11 mouse cellular contexts compared by ENCODE assay signal in genomic region chr12:105174318-105174717, GRCm38 (mm10). TPM values are rescaled to one million over a fixed set of nuclear protein-coding genes. Genes with fewer than 3 reads are reported as not detected.
DNase-seq lines count a peak whose midpoint lies in the region; ATAC-seq and TF ChIP-seq lines count a peak whose summit lies in the region.
"Not testable (repeated sequence)": the region's sequence is repeated elsewhere in the genome, so short reads cannot be mapped to it uniquely, and the experiment has no call there.
"Had no signal": no experiment of that assay in that cellular context is flagged by ENCODE, and none has a peak within 500 bp of the region (broad histone marks: within the 10 kb centered on the region; RNA-seq: fewer than 3 reads in every experiment).

No protein-coding gene starts in this region.

- peak; percentile 21 to 31 for DNase-seq in cerebellum, adult 18-20 months
- DNase-seq in frontal cortex, postnatal 36 days (ENCODE audit: low spot score in 2 of 2): peak; percentile 29 to 45
- peak; percentile 16 for DNase-seq in hindbrain, embryonic 11.5 days (ENCODE audit: low spot score)
- peak; percentile 17 for DNase-seq in layer of hippocampus, adult 9-10 months (ENCODE audit: low spot score)
- peak; percentile 46 for DNase-seq in lung, adult 2 months
- peak; percentile 19 for DNase-seq in right cerebral cortex, adult 18-20 months
- DNase-seq in thymus, adult 2 months: peak; percentile 79

- not testable (repeated sequence) for H3K9me3 ChIP-seq in E14TG2a.4 (ENCODE audit: low read length); hindbrain, embryonic 11.5 days (ENCODE audit: control insufficient read depth, low read length)

- H3K27me3 ChIP-seq in E14TG2a.4 (ENCODE audit: insufficient read depth, low read length); hindbrain, embryonic 11.5 days (ENCODE audit: control insufficient read depth, insufficient read depth, low read length); thymus, adult 2 months (ENCODE audit: control insufficient read depth, insufficient read depth, low read length): not testable (repeated sequence)

- TF ChIP-seq CTCF in E14TG2a.4 (conservative IDR thresholded peaks at IDR 0.05; ENCODE audit: low read length): peak; percentile 37
- TF ChIP-seq CTCF in lung, adult 2 months (IDR thresholded peaks at IDR 0.05; ENCODE audit: insufficient read depth, low read length): not testable (repeated sequence)
- peak; percentile 27; the same call in 1 of the 2 replicates for TF ChIP-seq CTCF in thymus, adult 2 months (IDR thresholded peaks at IDR 0.05; ENCODE audit: borderline replicate concordance, control insufficient read depth, extremely low read depth, insufficient read depth, low read length, poor library complexity)

- H3K4me2 ChIP-seq in hindbrain, embryonic 11.5 days (replicated peaks; ENCODE audit: low read depth, low read length): not testable (repeated sequence)

- not testable (repeated sequence) for H3K4me3 ChIP-seq in E14TG2a.4 (replicated peaks; ENCODE audit: low read length); hindbrain, embryonic 11.5 days (ENCODE audit: low read depth, low read length); lung, adult 2 months (replicated peaks; ENCODE audit: extremely low read depth, low read depth, low read length); thymus, adult 2 months (ENCODE audit: control insufficient read depth, insufficient read depth, low read length)

- WGBS in hindbrain, embryonic 11.5 days: 38% methylated on average over 2 of the region's 2 CpGs
- 17% methylated on average over 2 of the region's 2 CpGs for WGBS in lung, adult 2 months
- WGBS in thymus, adult 2 months: 27% methylated on average over 2 of the region's 2 CpGs

- not testable (repeated sequence) for TF ChIP-seq POLR2A in lung, adult 2 months (IDR thresholded peaks at IDR 0.05; ENCODE audit: borderline replicate concordance, extremely low read depth, low read depth, low read length); thymus, adult 2 months (IDR thresholded peaks at IDR 0.05; ENCODE audit: control insufficient read depth, extremely low read depth, insufficient read depth, low read length, poor library complexity)

- ATAC-seq in hindbrain, embryonic 11.5 days (ENCODE audit: low FRiP score): not testable (repeated sequence)

- not testable (repeated sequence) for H3K9ac ChIP-seq in hindbrain, embryonic 11.5 days (ENCODE audit: low read depth, low read length)

- not testable (repeated sequence) for H3K27ac ChIP-seq in hindbrain, embryonic 11.5 days (ENCODE audit: low read depth, low read length); thymus, adult 2 months (ENCODE audit: control insufficient read depth, insufficient read depth, low read length)

- H3K36me3 ChIP-seq in E14TG2a.4 (ENCODE audit: insufficient read depth, low read length); hindbrain, embryonic 11.5 days (ENCODE audit: control insufficient read depth, insufficient read depth, low read length); thymus, adult 2 months (ENCODE audit: control insufficient read depth, insufficient read depth, low read length): not testable (repeated sequence)

- H3K4me1 ChIP-seq in E14TG2a.4 (replicated peaks; ENCODE audit: low read depth, low read length); hindbrain, embryonic 11.5 days (replicated peaks; ENCODE audit: control insufficient read depth, insufficient read depth, low read length); lung, adult 2 months (ENCODE audit: control insufficient read depth, insufficient read depth, low read length); thymus, adult 2 months (replicated peaks; ENCODE audit: control insufficient read depth, insufficient read depth, low read length): not testable (repeated sequence)

RNA-seq across cellular contexts. Expression of gene Tcl1b5, which starts 1.8 kb away (rescaled TPM):
- polyA plus RNA-seq in hindbrain, embryonic 11.5 days (2014; fragmentation: Nextera tagmentation; extraction: Ambion mirVana): not detected in 2 replicates
- polyA plus RNA-seq in lung, adult 2 months (2012; rRNA removed): not detected in 2 replicates
- polyA plus RNA-seq in thymus, adult 2 months (2012; rRNA removed): 0.12 TPM in 1 of 2 replicates, not detected in the other
- polyA plus RNA-seq: forebrain, embryonic 15.5 days; hindbrain, embryonic 12.5 days; midbrain, embryonic 11.5 days had no signal

RNA-seq across cellular contexts. Expression of gene Tcl1b1, which starts 14.8 kb away (rescaled TPM):
- polyA plus RNA-seq in hindbrain, embryonic 11.5 days (2014; fragmentation: Nextera tagmentation; extraction: Ambion mirVana): not detected in 2 replicates
- not detected in 2 replicates for polyA plus RNA-seq in lung, adult 2 months (2012; rRNA removed)
- not detected in 2 replicates for polyA plus RNA-seq in thymus, adult 2 months (2012; rRNA removed)
- polyA plus RNA-seq: forebrain, embryonic 15.5 days; hindbrain, embryonic 12.5 days; midbrain, embryonic 11.5 days had no signal

RNA-seq across cellular contexts. Expression of gene Tcl1b3, which starts 16.5 kb away (rescaled TPM):
- not detected in 2 replicates for polyA plus RNA-seq in hindbrain, embryonic 11.5 days (2014; fragmentation: Nextera tagmentation; extraction: Ambion mirVana)
- not detected in 2 replicates for polyA plus RNA-seq in lung, adult 2 months (2012; rRNA removed)
- not detected in 2 replicates for polyA plus RNA-seq in thymus, adult 2 months (2012; rRNA removed)
- polyA plus RNA-seq: forebrain, embryonic 15.5 days; hindbrain, embryonic 12.5 days; midbrain, embryonic 11.5 days had no signal

RNA-seq across cellular contexts. Expression of gene Tcl1b4, which starts 27.4 kb away (rescaled TPM):
- polyA plus RNA-seq in hindbrain, embryonic 11.5 days (2014; fragmentation: Nextera tagmentation; extraction: Ambion mirVana): not detected in 2 replicates
- polyA plus RNA-seq in lung, adult 2 months (2012; rRNA removed): not detected in 2 replicates
- polyA plus RNA-seq in thymus, adult 2 months (2012; rRNA removed): not detected in 2 replicates
- polyA plus RNA-seq: forebrain, embryonic 15.5 days; hindbrain, embryonic 12.5 days; midbrain, embryonic 11.5 days had no signal

RNA-seq across cellular contexts. Expression of gene Tcl1b2, which starts 28.5 kb away (rescaled TPM):
- not detected in 2 replicates for polyA plus RNA-seq in hindbrain, embryonic 11.5 days (2014; fragmentation: Nextera tagmentation; extraction: Ambion mirVana)
- not detected in 2 replicates for polyA plus RNA-seq in lung, adult 2 months (2012; rRNA removed)
- not detected in 2 replicates for polyA plus RNA-seq in thymus, adult 2 months (2012; rRNA removed)
- polyA plus RNA-seq: forebrain, embryonic 15.5 days; hindbrain, embryonic 12.5 days; midbrain, embryonic 11.5 days had no signal

Comparison
In these comparisons a context has a peak if more than half of its experiments do, and no peak if none do; other contexts are left out.
1. DNase-seq: peak in every context shown above with its lines; median percentile 79 in thymus, adult 2 months; 46 in lung, adult 2 months; 37 in frontal cortex, postnatal 36 days; 26 in cerebellum, adult 18-20 months; 19 in right cerebral cortex, adult 18-20 months; 17 in layer of hippocampus, adult 9-10 months; 16 in hindbrain, embryonic 11.5 days.